Mouse (Mus musculus) left cerebral cortex, adult 2 months (tissue): ENCODE measurements at regions not wholly inside any gene's neighbourhood (a gene's known extent, or its start where the extent isn't known, plus 50 kb on each side); places are given as distances from the start of the nearest gene placed in this dataset.
A peak's percentile ranks its signal among the peaks of the same experiment; 100 is the strongest.

Source experiments
- DNase-seq, 2 experiments: peaks; one replicate each; pipeline ENCODE4 v3.0.0; 2021 to 2022; ENCODE audit warnings: low spot score in 2 of 2, mixed read lengths in 1 of 2; ENCODE audit errors: extremely low spot score in 1 of 2
- H3K27ac ChIP-seq: fragments of 200-600 bp; 2 replicates; pipeline ENCODE4 v1.8.1; 2022
- H3K4me3 ChIP-seq: fragments of 200-600 bp; 2 replicates; pipeline ENCODE4 v1.8.1; 2022
- CTCF ChIP-seq: fragments of 200-600 bp; IDR thresholded peaks from 2 replicates; pipeline ENCODE4 v1.8.1; 2022; ENCODE audit warnings: antibody characterized with exemption, mild to moderate bottlenecking, moderate library complexity
- intact Hi-C: fragments of 180-260 bp; cut with DNase I; formaldehyde crosslinking; loops from one replicate; pipeline ENCODE4 v1.15.1; 2025

- 0 out of 2 replicates have a peak overlapping the region, but pooled peaks have one; percentile 5 for H3K27ac ChIP-seq
- no peak for TF ChIP-seq CTCF
- no peak for DNase-seq
- no peak overlapping the region for H3K4me3 ChIP-seq
- intact Hi-C loops, result no loop called here
These were observed 243.3 kb downstream of the Cdh26 start for GRCm38 (mm10) chr2:178673621-178674020.

DNA sequence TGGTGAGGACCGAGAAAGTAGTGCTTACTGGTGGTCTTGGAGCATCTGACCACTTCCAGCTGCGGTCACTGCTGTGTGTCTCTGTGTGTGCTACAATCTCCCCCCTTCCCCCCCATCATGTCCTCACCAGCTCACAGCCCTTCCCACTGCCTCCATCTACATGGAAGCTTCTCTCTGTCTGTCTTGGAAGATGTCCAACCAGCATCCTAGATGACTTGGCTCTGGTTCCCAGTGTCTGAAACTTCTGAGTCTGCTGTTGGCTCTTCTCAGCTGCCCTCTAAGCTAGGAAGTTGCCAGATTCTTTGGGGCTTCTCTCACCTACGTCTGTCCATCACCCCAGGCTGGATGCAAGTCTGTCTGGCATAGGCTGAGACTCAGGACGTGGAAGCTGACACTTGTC is 244.3 kb downstream of the Cdh26 start:
- no peak overlapping the region for H3K27ac ChIP-seq
- H3K4me3 ChIP-seq, result no peak overlapping the region
- no peak for TF ChIP-seq CTCF
- DNase-seq, result no peak
- intact Hi-C loops, result no loop called here

GRCm38 (mm10) chr2:178676970-178677369 is 246.6 kb downstream of the Cdh26 start:
- TF ChIP-seq CTCF, result no peak
- Histone ChIP-seq H3K27ac (no peak overlapping the region), H3K4me3 (no peak overlapping the region)
- DNase-seq, result no peak
- intact Hi-C loops, result no loop called here

GRCm38 (mm10) chr2:178680368-178680767 is 250.0 kb downstream of the Cdh26 start:
- Histone ChIP-seq H3K27ac (no peak overlapping the region; the same call in 1 of the 2 replicates), H3K4me3 (no peak overlapping the region)
- DNase-seq, result no peak
- intact Hi-C loops, result no loop called here
- TF ChIP-seq CTCF, result no peak

DNA sequence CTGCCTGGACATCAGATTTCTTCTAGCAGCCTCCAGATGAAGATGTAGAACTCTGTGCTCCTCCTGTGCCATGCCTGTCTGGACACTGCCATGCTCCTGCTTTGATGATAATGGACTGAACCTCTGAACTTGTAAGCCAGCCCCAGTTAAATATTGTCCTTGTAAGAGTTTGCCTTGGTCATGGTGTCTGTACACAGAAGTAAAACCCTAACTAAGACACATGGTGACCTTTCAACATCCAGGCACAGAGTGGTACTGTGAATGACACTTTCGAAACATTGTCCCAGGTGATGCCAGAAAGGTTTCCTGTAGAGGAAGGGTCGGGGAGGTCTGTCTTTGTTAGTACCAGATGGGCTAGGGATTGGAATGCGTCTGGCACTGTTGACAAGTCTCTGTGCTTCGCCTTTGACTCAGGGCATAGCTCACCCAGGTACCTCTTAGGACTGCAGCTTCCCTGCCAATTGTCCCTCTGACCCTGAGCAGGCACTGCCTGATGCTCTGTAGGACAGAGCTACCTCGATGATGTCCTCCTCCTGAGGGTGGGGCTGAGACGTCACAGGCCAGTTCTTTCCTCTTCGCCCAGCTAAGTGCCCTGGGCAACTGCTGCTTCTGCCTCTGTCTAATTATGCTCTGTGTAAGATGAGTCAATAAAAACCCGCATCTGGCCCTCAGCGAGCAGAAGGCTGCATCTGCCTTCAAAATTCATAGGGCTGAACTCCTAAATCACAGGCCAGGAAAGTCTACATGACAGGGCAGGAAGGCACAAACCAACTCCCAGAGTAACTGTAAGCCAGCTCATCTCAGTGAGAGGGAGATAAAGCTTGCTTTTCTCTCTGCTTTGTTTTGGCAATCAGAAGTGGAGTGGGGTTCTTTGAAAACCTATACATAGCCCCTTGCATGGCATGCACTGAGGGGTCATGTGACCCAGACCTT is 254.0 kb downstream of the Cdh26 start:
- no peak for DNase-seq
- Histone ChIP-seq H3K4me3 (no peak overlapping the region), H3K27ac (no peak overlapping the region)
- intact Hi-C loops, result no loop called here
- no peak for TF ChIP-seq CTCF

DNA sequence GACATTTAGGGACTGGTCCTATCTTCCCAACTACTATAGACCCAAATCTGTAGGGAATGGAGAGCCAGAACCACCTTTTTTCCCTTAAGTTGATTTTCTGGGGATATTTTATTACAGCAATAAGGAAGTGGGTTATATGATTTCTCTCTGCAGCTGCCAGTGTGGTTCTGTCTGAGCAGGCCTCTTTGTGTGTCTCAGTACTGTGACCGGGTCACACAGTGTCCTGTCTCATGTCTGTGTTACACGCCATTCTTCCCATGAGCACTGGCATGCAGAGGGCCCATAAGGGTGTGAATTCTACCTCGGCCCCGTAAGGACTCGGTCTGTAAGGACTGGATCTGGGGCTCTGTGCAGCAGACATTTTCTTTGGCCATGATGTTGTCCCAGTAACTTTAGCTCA is 254.9 kb downstream of the Cdh26 start:
- no peak for TF ChIP-seq CTCF
- DNase-seq, result no peak
- no peak overlapping the region for H3K4me3 ChIP-seq
- intact Hi-C loops, result no loop called here
- H3K27ac ChIP-seq, result no peak overlapping the region

DNA sequence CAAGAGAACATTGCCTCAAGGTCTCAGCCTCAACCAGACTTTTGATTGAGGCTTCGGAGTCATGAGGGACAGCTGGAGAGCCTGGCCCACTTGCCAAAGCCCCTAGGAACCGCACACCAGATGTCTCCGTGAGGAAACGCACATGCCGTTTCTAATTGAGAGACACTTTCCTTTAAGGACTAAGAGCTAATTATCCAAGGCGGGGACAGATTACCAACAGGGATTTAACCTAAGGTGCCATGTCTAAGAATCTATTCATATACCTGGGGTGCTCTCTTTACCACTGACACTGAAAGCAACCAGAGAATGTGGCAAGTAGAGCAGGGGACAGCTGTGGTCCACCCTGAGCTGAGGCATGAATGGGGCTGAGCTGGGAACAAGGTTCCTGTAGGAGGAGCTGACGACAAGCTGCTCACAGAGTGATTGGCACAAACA is 255.9 kb downstream of the Cdh26 start:
- no peak for TF ChIP-seq CTCF
- no peak overlapping the region for H3K4me3 ChIP-seq
- DNase-seq, result no peak
- intact Hi-C loops, result no loop called here
- no peak overlapping the region for H3K27ac ChIP-seq

- Histone ChIP-seq H3K27ac (no peak overlapping the region), H3K4me3 (no peak overlapping the region)
- no peak for DNase-seq
- no peak for TF ChIP-seq CTCF
- intact Hi-C loops, result no loop called here
These were observed 258.3 kb downstream of the Cdh26 start for GRCm38 (mm10) chr2:178688586-178688985.

- no peak for TF ChIP-seq CTCF
- no peak overlapping the region for H3K4me3 ChIP-seq
- no peak overlapping the region for H3K27ac ChIP-seq
- intact Hi-C loops, result no loop called here
- peak in 1 of 2 experiments; percentile 22 for DNase-seq
These were observed 261.0 kb downstream of the Cdh26 start for GRCm38 (mm10) chr2:178691190-178691864.

DNA sequence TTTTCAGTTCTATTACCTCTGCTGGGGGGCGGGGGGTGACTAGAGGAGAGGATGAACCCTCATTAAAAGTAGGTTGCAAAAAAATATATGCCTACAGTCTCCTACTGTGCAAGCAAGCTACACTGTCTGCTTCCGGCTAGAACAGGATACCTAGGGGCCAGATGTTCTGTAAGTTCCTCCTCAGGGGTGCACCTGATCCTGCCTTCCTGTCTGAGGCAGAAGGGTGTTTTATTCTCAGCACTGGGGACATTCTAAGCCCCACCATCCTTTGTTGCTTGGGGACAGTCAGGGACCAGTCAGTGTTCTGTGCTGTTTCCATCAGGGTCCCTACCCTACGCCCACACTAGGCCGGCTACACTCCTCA is 261.5 kb downstream of the Cdh26 start:
- intact Hi-C loops, result no loop called here
- DNase-seq, result no peak
- Histone ChIP-seq H3K4me3 (no peak overlapping the region), H3K27ac (no peak overlapping the region)
- no peak for TF ChIP-seq CTCF

DNA sequence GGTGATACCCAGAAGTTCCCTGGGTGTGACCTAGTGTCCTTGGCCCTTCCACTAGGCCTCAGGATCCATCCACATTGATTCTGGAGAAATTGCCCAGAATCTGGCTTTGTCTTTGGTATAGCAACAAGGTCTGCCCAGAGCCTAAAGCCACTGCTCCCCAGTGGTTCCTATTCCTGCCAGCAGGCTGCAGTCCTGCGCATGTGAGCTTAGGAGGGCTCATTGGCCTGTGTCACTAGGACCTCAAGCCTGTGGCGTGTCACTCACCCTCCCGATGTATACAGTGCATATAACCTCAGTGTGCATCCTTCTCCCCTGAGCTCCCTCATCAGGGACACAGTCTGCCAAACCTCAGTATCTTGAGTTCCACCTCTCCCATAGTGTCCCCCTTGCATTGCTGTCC is 261.9 kb downstream of the Cdh26 start:
- TF ChIP-seq CTCF, result no peak; the same call in 1 of the 2 replicates
- DNase-seq, result no peak
- no peak overlapping the region for H3K27ac ChIP-seq
- no peak overlapping the region for H3K4me3 ChIP-seq
- intact Hi-C loops, result no loop called here

- Histone ChIP-seq H3K27ac (peak overlapping the region; percentile 73), H3K4me3 (no peak overlapping the region)
- intact Hi-C loops, result no loop called here
- TF ChIP-seq CTCF, result no peak
- DNase-seq, result peak; percentile 67 to 74
These were observed 268.3 kb downstream of the Cdh26 start for GRCm38 (mm10) chr2:178698648-178699047.
